Mouse (Mus musculus): Measurements from ENCODE around the gene Cox17. TPM values are rescaled to one million over a fixed set of nuclear protein-coding genes. Genes with fewer than 3 reads are reported as not detected.

The Cox17 gene
- 363 and 407 TPM in 2 replicates for polyA plus RNA-seq (2015; fragmentation: Nextera tagmentation; extraction: Ambion mirVana)

GRCm38 (mm10) chr16:38346529-38347325 lies at the start of gene Cox17, which contains the start of gene Gm21987:
TSS of gene Cox17 (plus strand) at chr16:38346991.
TSS of gene Gm21987 (plus strand) at chr16:38347040.

GRCm38 (mm10) chr16:38341396-38342324 lies 5.1 kb upstream of the Cox17 start, which contains the start of gene Maats1:
TSS of gene Maats1 (minus strand) at chr16:38342143.

GRCm38 (mm10) chr16:38361933-38362332 lies 15.1 kb downstream of the Cox17 start, which contains the start of gene Popdc2:
TSS of gene Popdc2 (plus strand) at chr16:38362209.

Other genes starting within 250 kb of the Cox17 start
- 0.05 TPM in 1 of 2 replicates, not detected in the other for gene Nr1i2, start 52.2 kb upstream of the Cox17 start, polyA plus RNA-seq (2015; fragmentation: Nextera tagmentation; extraction: Ambion mirVana)
- 0.10 and 0.12 TPM in 2 replicates for gene Maats1, start 4.8 kb upstream of the Cox17 start, polyA plus RNA-seq (2015; fragmentation: Nextera tagmentation; extraction: Ambion mirVana)
- gene Gm21987, start within 50 bp of the Cox17 start, polyA plus RNA-seq (2015; fragmentation: Nextera tagmentation; extraction: Ambion mirVana) = not detected in 2 replicates
- gene Popdc2, start 15.2 kb downstream of the Cox17 start, polyA plus RNA-seq (2015; fragmentation: Nextera tagmentation; extraction: Ambion mirVana) = 24.5 and 29.1 TPM in 2 replicates
- gene Pla1a, start 86.2 kb downstream of the Cox17 start, polyA plus RNA-seq (2015; fragmentation: Nextera tagmentation; extraction: Ambion mirVana) = 0.36 and 0.41 TPM in 2 replicates
- gene Adprh, start 105.7 kb downstream of the Cox17 start, polyA plus RNA-seq (2015; fragmentation: Nextera tagmentation; extraction: Ambion mirVana) = 39.5 and 43.6 TPM in 2 replicates
- gene Cd80, start 108.6 kb downstream of the Cox17 start, polyA plus RNA-seq (2015; fragmentation: Nextera tagmentation; extraction: Ambion mirVana) = 0.29 and 0.59 TPM in 2 replicates
- gene Timmdc1, start 175.7 kb downstream of the Cox17 start, polyA plus RNA-seq (2015; fragmentation: Nextera tagmentation; extraction: Ambion mirVana) = 15.9 and 16.2 TPM in 2 replicates
- 11.9 and 14.5 TPM in 2 replicates for gene Poglut1, start 203.3 kb downstream of the Cox17 start, polyA plus RNA-seq (2015; fragmentation: Nextera tagmentation; extraction: Ambion mirVana)
- gene Tmem39a, start 211.7 kb downstream of the Cox17 start, polyA plus RNA-seq (2015; fragmentation: Nextera tagmentation; extraction: Ambion mirVana) = 21.9 and 25.5 TPM in 2 replicates

Data from spleen, postnatal 0 days (tissue).